Mouse (Mus musculus) layer of hippocampus, adult 2 months (tissue): ENCODE results near the gene Cebpb. TPM values are rescaled to one million over a fixed set of nuclear protein-coding genes. Genes with fewer than 3 reads are reported as not detected.
A peak's percentile ranks its signal among the peaks of the same experiment; 100 is the strongest.

Experiments
- DNase-seq, 2 experiments: peaks; one replicate each; pipeline ENCODE4 v3.0.0; 2022; ENCODE audit warnings: low spot score in 2 of 2
- H3K27ac ChIP-seq: fragments of 200-600 bp; 2 replicates; pipeline ENCODE4 v1.8.1; 2022
- H3K4me3 ChIP-seq: fragments of 200-600 bp; 2 replicates; pipeline ENCODE4 v1.8.1; 2022; ENCODE audit warnings: mild to moderate bottlenecking
- CTCF ChIP-seq: fragments of 200-600 bp; conservative IDR thresholded peaks from 2 replicates; pipeline ENCODE4 v1.8.1; 2022; ENCODE audit warnings: antibody characterized with exemption, mild to moderate bottlenecking, moderate library complexity
- total RNA-seq, 2 experiments: library from RNA; stranded (reverse); gene quantifications; 2 replicates each; pipeline ENCODE4 v1.2.3; 2021

The Cebpb gene
- total RNA-seq, 2 experiments from 2014 or later = 25.8 to 32.0 TPM

GRCm38 (mm10) chr2:167675120-167675909 lies 13.4 kb upstream of the Cebpb start:
- no peak overlapping the region for H3K4me3 ChIP-seq
- H3K27ac ChIP-seq = no peak overlapping the region
- peak; percentile 80 for TF ChIP-seq CTCF
- DNase-seq = no peak

- DNase-seq = no peak
- peak; percentile 69 for TF ChIP-seq CTCF
- H3K27ac ChIP-seq = no peak overlapping the region
- H3K4me3 ChIP-seq = no peak overlapping the region
These were observed 10.1 kb upstream of the Cebpb start for GRCm38 (mm10) chr2:167678600-167678999.

GRCm38 (mm10) chr2:167679902-167680430 lies 8.7 kb upstream of the Cebpb start:
- Histone ChIP-seq H3K27ac (no peak overlapping the region), H3K4me3 (no peak overlapping the region)
- TF ChIP-seq CTCF = peak; percentile 89
- DNase-seq = peak; percentile 66 to 89

- no peak for DNase-seq
- no peak overlapping the region for H3K4me3 ChIP-seq
- no peak overlapping the region for H3K27ac ChIP-seq
- TF ChIP-seq CTCF = peak; percentile 77
These were observed 8.1 kb upstream of the Cebpb start for GRCm38 (mm10) chr2:167680657-167681056.

- H3K4me3 ChIP-seq = no peak overlapping the region
- no peak for TF ChIP-seq CTCF
- DNase-seq = no peak
- no peak overlapping the region for H3K27ac ChIP-seq
These were observed 5.0 kb upstream of the Cebpb start for GRCm38 (mm10) chr2:167683721-167684120.

- peak; percentile 93 to 100 for DNase-seq
- no peak overlapping the region for H3K4me3 ChIP-seq
- peak; percentile 97 for TF ChIP-seq CTCF
- H3K27ac ChIP-seq = peak overlapping the region; percentile 72
These were observed 3.6 kb upstream of the Cebpb start for GRCm38 (mm10) chr2:167685137-167685536.

GRCm38 (mm10) chr2:167685865-167686264 lies 2.9 kb upstream of the Cebpb start:
- DNase-seq = no peak

GRCm38 (mm10) chr2:167686382-167687249 lies 2.1 kb upstream of the Cebpb start:
- no peak for DNase-seq
- Histone ChIP-seq H3K27ac (peak overlapping the region; percentile 72; the same call in 1 of the 2 replicates), H3K4me3 (no peak overlapping the region)
- TF ChIP-seq CTCF = no peak

More at GRCm38 (mm10) chr2:167685865-167686264, 2.9 kb upstream of the Cebpb start:
- no peak overlapping the region for H3K4me3 ChIP-seq
- no peak for TF ChIP-seq CTCF
- peak overlapping the region; percentile 72 for H3K27ac ChIP-seq

- TF ChIP-seq CTCF = no peak
- no peak for DNase-seq
- Histone ChIP-seq H3K4me3 (no peak overlapping the region), H3K27ac (no peak overlapping the region)
These were observed 1.5 kb upstream of the Cebpb start for GRCm38 (mm10) chr2:167687250-167687586.

GRCm38 (mm10) chr2:167687651-167688101 lies 1.0 kb upstream of the Cebpb start:
- no peak for DNase-seq
- TF ChIP-seq CTCF = no peak
- Histone ChIP-seq H3K4me3 (no peak overlapping the region), H3K27ac (peak overlapping the region; percentile 95; the same call in 1 of the 2 replicates)

GRCm38 (mm10) chr2:167688126-167688497 lies 603 bp upstream of the Cebpb start:
- Histone ChIP-seq H3K27ac (peak overlapping the region; percentile 95; the same call in 1 of the 2 replicates), H3K4me3 (peak overlapping the region; percentile 77)
- no peak for DNase-seq
- TF ChIP-seq CTCF = no peak

- TF ChIP-seq CTCF = no peak
- Histone ChIP-seq H3K27ac (peak within 1 kb of the TSS; percentile 95), H3K4me3 (peak within 1 kb of the TSS; percentile 77)
- peak in 1 of 2 experiments; percentile 49 for DNase-seq
These were observed 945 bp downstream of the Cebpb start, which contains the start of gene Tmem189 for GRCm38 (mm10) chr2:167689501-167690218. Gene Tmem189 (minus strand): TSS chr2:167689822.
